Mouse (Mus musculus): ENCODE measurements around the gene Dct. TPM values are rescaled to one million over a fixed set of nuclear protein-coding genes. Genes with fewer than 3 reads are reported as not detected.

Gene Dct
- polyA plus RNA-seq, 1 experiment from 2014 or later = 1.2 TPM

DNA sequence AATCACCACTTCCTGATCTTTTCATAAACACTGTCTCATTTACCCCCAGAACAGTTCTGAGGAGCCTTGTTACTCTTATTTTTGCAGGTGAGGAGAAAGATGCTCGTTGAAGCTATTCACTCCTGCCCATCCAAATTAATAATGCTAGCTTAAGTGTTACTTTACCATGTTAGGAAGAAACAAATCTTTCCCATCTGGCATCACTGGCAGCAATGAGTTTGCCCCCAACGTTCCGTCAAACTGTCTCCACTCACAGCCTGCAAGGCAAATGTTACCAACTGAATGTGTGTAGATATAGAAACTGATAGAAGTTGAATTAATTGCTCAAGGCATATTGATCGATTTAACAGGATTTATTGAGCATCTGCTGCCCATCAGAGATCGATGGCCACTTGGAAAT, 79.5 kb downstream of the Dct start:
- no peak overlapping the region for H3K4me2 ChIP-seq (ENCODE audit: low read depth, low read length)
- H3K9ac ChIP-seq (ENCODE audit: low read length) = no peak overlapping the region
- H3K9me3 ChIP-seq (replicated peaks; ENCODE audit: control insufficient read depth, low read length) = no peaks in the 10 kb centered on the region
- no peak for ATAC-seq (ENCODE audit: insufficient read depth, low FRiP score)
- H3K27ac ChIP-seq (ENCODE audit: low read length) = no peak overlapping the region
- no peak overlapping the region for H3K4me3 ChIP-seq (replicated peaks; ENCODE audit: low read length)
- no peaks in the 10 kb centered on the region for H3K27me3 ChIP-seq (ENCODE audit: control insufficient read depth, insufficient read depth, low read length)
- no peaks in the 10 kb centered on the region for H3K36me3 ChIP-seq (ENCODE audit: control insufficient read depth, insufficient read depth, low read length)
- WGBS = 90% methylated on average over 5 of the region's 5 CpGs
- no peaks in the 10 kb centered on the region for H3K4me1 ChIP-seq (ENCODE audit: control insufficient read depth, insufficient read depth, low read length)

Other genes with a start within 250 kb of the Dct start
- 33.0 and 34.3 TPM in 2 replicates for gene Tgds, start 80.5 kb upstream of the Dct start, polyA plus RNA-seq (2015; fragmentation: Nextera tagmentation; extraction: Ambion mirVana)
- gene Gpr180, start 84.9 kb upstream of the Dct start, polyA plus RNA-seq (2015; fragmentation: Nextera tagmentation; extraction: Ambion mirVana) = 50.1 and 55.3 TPM in 2 replicates
- gene Sox21, start 184.8 kb upstream of the Dct start, polyA plus RNA-seq (2015; fragmentation: Nextera tagmentation; extraction: Ambion mirVana) = 3.2 and 3.7 TPM in 2 replicates
- gene Gm9376, start 214.7 kb upstream of the Dct start, polyA plus RNA-seq (2015; fragmentation: Nextera tagmentation; extraction: Ambion mirVana) = not detected in 2 replicates

Data from stomach, embryonic 16.5 days (tissue).